Mouse (Mus musculus) CH12.LX (cell line): Measurements from ENCODE around the gene Anks1b. TPM values are rescaled to one million over a fixed set of nuclear protein-coding genes. Genes with fewer than 3 reads are reported as not detected.
A peak's percentile ranks its signal among the peaks of the same experiment; 100 is the strongest.

Source experiments
- DNase-seq: peaks from one replicate; pipeline ENCODE4 v3.0.0-alpha.2; 2013; ENCODE audit errors: extremely low read depth
- H3K27ac ChIP-seq: 2 replicates; pipeline ENCODE4 v1.5.1; 2012; ENCODE audit warnings: low read depth, mild to moderate bottlenecking, control low read depth, moderate library complexity; ENCODE audit not compliant: insufficient read depth
- H3K27me3 ChIP-seq: replicated peaks from 2 replicates; pipeline ENCODE3; 2012; ENCODE audit warnings: inconsistent platforms
- H3K36me3 ChIP-seq, 2 experiments: replicated peaks in 1 of 2; 2 replicates each; pipeline versions ENCODE3 to v1.6.1; 2012; ENCODE audit warnings: inconsistent platforms in 1 of 2, low read length in 1 of 2, mild to moderate bottlenecking in 1 of 2, mixed read lengths in 1 of 2, moderate library complexity in 1 of 2; ENCODE audit not compliant: control insufficient read depth in 1 of 2, insufficient read depth in 1 of 2
- H3K4me1 ChIP-seq, 2 experiments: 2 replicates each; pipeline ENCODE4 v1.6.1; 2012; ENCODE audit warnings: inconsistent platforms in 1 of 2, moderate library complexity in 1 of 2; ENCODE audit not compliant: insufficient read depth in 2 of 2, control insufficient read depth in 1 of 2
- H3K4me2 ChIP-seq: 2 replicates; pipeline ENCODE4 v1.6.1; 2012; ENCODE audit warnings: low read depth, mild to moderate bottlenecking, control low read depth; ENCODE audit not compliant: poor library complexity, insufficient read depth, severe bottlenecking
- H3K4me3 ChIP-seq, 3 experiments: fragments of 150-350 bp in 1 of 3; sonication (generic) in 1 of 3; replicated peaks in 1 of 3; 2 replicates each; pipeline versions ENCODE3 to v1.5.1; 2011 to 2012; ENCODE audit warnings: low read depth in 2 of 3, low read length in 2 of 3, mild to moderate bottlenecking in 2 of 3, moderate library complexity in 2 of 3, control low read depth in 1 of 3, improper control_type of control experiment in 1 of 3, inconsistent platforms in 1 of 3, mixed read lengths in 1 of 3; ENCODE audit not compliant: poor library complexity in 1 of 3
- H3K79me2 ChIP-seq: replicated peaks from 2 replicates; pipeline ENCODE4 v1.6.1; 2012; ENCODE audit warnings: mild to moderate bottlenecking, moderate library complexity; ENCODE audit not compliant: control insufficient read depth, poor library complexity, insufficient read depth, severe bottlenecking; ENCODE audit errors: extremely low read depth
- H3K9ac ChIP-seq: 2 replicates; pipeline ENCODE4 v1.6.1; 2012; ENCODE audit warnings: low read depth, mild to moderate bottlenecking, control low read depth, moderate library complexity; ENCODE audit not compliant: insufficient read depth
- H3K9me3 ChIP-seq: replicated peaks from 2 replicates; pipeline ENCODE3; 2012; ENCODE audit warnings: low read length, inconsistent platforms, mixed read lengths
- CHD1 ChIP-seq: IDR thresholded peaks from 2 replicates; pipeline ENCODE4 v1.6.1; 2012; ENCODE audit warnings: low read depth, low read length, improper control_type of control experiment, inconsistent platforms
- CHD2 ChIP-seq: IDR thresholded peaks from 2 replicates; pipeline ENCODE4 v1.6.1; 2011; ENCODE audit warnings: low read length, improper control_type of control experiment
- E2F4 ChIP-seq: IDR thresholded peaks from 2 replicates; pipeline ENCODE4 v1.6.1; 2011; ENCODE audit warnings: low read depth, low read length, improper control_type of control experiment; ENCODE audit not compliant: insufficient replicate concordance
- ELF1 ChIP-seq: IDR thresholded peaks from 2 replicates; pipeline ENCODE4 v1.6.1; 2014; ENCODE audit warnings: low read depth, mild to moderate bottlenecking, inconsistent platforms, low read length, improper control_type of control experiment
- EP300 ChIP-seq: IDR thresholded peaks from 2 replicates; pipeline ENCODE4 v1.6.1; 2011; ENCODE audit warnings: low read length, improper control_type of control experiment
- IRF4 ChIP-seq: IDR thresholded peaks from 2 replicates; pipeline ENCODE4 v1.6.1; 2014; ENCODE audit warnings: low read depth, mild to moderate bottlenecking, inconsistent platforms, low read length, improper control_type of control experiment
- MAFK ChIP-seq: IDR thresholded peaks from 2 replicates; pipeline ENCODE4 v1.6.1; 2011; ENCODE audit warnings: low read length, improper control_type of control experiment; ENCODE audit not compliant: insufficient replicate concordance
- MXI1 ChIP-seq: IDR thresholded peaks from 2 replicates; pipeline ENCODE4 v1.6.1; 2011; ENCODE audit warnings: mild to moderate bottlenecking, low read depth, low read length, improper control_type of control experiment
- MYC ChIP-seq: IDR thresholded peaks from 2 replicates; pipeline ENCODE4 v1.6.1; 2011; ENCODE audit warnings: low read depth, mild to moderate bottlenecking, improper control_type of control experiment, low read length
- NELFE ChIP-seq: IDR thresholded peaks from 2 replicates; pipeline ENCODE4 v1.6.1; 2011; ENCODE audit warnings: low read depth, low read length, improper control_type of control experiment
- NRF1 ChIP-seq: IDR thresholded peaks from 2 replicates; pipeline ENCODE4 v1.6.1; 2014; ENCODE audit warnings: low read depth, mild to moderate bottlenecking, inconsistent platforms, low read length, improper control_type of control experiment, moderate library complexity
- RAD21 ChIP-seq: IDR thresholded peaks from 2 replicates; pipeline ENCODE4 v1.6.1; 2011; ENCODE audit warnings: low read depth, mild to moderate bottlenecking, low read length, improper control_type of control experiment, moderate library complexity
- TBP ChIP-seq: conservative IDR thresholded peaks from 2 replicates; pipeline ENCODE4 v1.6.1; 2011; ENCODE audit warnings: low read depth, low read length, improper control_type of control experiment
- UBTF ChIP-seq: IDR thresholded peaks from 2 replicates; pipeline ENCODE4 v1.6.1; 2012; ENCODE audit warnings: low read depth, mild to moderate bottlenecking, inconsistent platforms, low read length, improper control_type of control experiment, moderate library complexity
- USF1 ChIP-seq: IDR thresholded peaks from 2 replicates; pipeline ENCODE4 v1.6.1; 2014; ENCODE audit warnings: low read depth, mild to moderate bottlenecking, inconsistent platforms, low read length, improper control_type of control experiment
- USF2 ChIP-seq: conservative IDR thresholded peaks from 2 replicates; pipeline ENCODE4 v1.6.1; 2011; ENCODE audit warnings: low read depth, low read length, improper control_type of control experiment
- ZKSCAN1 ChIP-seq: IDR thresholded peaks from 2 replicates; pipeline ENCODE4 v1.6.1; 2012; ENCODE audit warnings: low read depth, inconsistent platforms, low read length, improper control_type of control experiment, borderline replicate concordance
- ZMIZ1 ChIP-seq: IDR thresholded peaks from 2 replicates; pipeline ENCODE4 v1.6.1; 2012; ENCODE audit warnings: low read depth, mild to moderate bottlenecking, inconsistent platforms, low read length, improper control_type of control experiment
- dilution Hi-C: fragments of 300-500 bp; cut with MboI; formaldehyde crosslinking; loops from 2 replicates; pipeline ENCODE4 v1.14.3; 2020; ENCODE audit warnings: low sequenced_read_pairs; ENCODE audit not compliant: extremely low pct_unique_long_range_greater_than_20kb, extremely low pct_ligation_motif_present
- in situ Hi-C: fragments of 300-500 bp; cut with MboI; formaldehyde crosslinking; loops from 3 replicates; pipeline ENCODE4 v1.14.3; 2019; ENCODE audit warnings: low sequenced_read_pairs, low pct_ligation_motif_present, low pct_unique_long_range_greater_than_20kb, mixed read lengths
- polyA plus RNA-seq: library from polyadenylated mRNA; unstranded; fragments of >175 nt; gene quantifications from 2 replicates; pipeline ENCODE4 v1.2.1, GENCODE M21; 2012; ENCODE audit warnings: low read depth; ENCODE audit not compliant: insufficient read length
- total RNA-seq, 2 experiments: library from RNA; depleted of rRNA; stranded (reverse); fragments of 300-350 nt in 1 of 2; fragments of >200 nt in 1 of 2; gene quantifications; 2 replicates each; pipeline ENCODE4 v1.2.3; 2012 to 2014

Gene Anks1b
- total and polyA plus RNA-seq, 3 experiments: 0.17 TPM; not detected in 2

DNA sequence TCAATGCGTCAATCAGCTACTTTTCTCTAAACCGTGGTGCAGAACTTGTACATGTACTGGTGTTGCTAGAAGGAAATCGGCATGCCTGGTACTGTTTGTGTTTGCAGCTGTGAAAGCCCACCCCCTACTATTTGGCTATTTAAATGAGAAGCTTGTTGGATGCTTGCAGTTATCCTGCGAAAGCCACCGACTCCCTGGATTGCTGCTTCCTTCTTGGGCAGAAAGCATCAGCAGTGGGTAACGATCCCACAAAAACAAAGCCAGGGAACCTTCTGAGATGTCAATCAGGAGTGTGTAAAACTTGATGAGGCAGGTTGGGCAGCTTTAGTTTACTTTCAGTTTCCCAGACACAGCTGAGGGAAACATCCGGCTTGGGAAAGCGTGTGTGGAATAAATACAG lies 727 bp downstream of the Anks1b start:
- Histone ChIP-seq H3K9me3 (peaks cover 2% of the 10 kb centered on the region), H3K4me3 (no peak overlapping the region), H3K9ac (no peak overlapping the region), H3K27ac (no peak overlapping the region), H3K79me2 (no peaks in the 10 kb centered on the region), H3K4me1 (0 out of 4 replicates have a peak, but pooled peaks cover 0 to under 1% of the 10 kb centered on the region in 2 experiments), H3K36me3 (no peaks in the 10 kb centered on the region), H3K4me2 (no peak overlapping the region), H3K27me3 (no peaks in the 10 kb centered on the region)
- no peak for DNase-seq
- dilution Hi-C loops (no loop called here), in situ Hi-C loops (no loop called here)
- no peak for TF ChIP-seq E2F4
- TF ChIP-seq CHD1: no peak
- no peak for TF ChIP-seq NELFE
- no peak for TF ChIP-seq MXI1
- no peak for TF ChIP-seq USF2
- no peak for TF ChIP-seq USF1
- no peak for TF ChIP-seq NRF1
- no peak for TF ChIP-seq MAFK
- no peak for TF ChIP-seq CHD2
- no peak for TF ChIP-seq UBTF
- no peak for TF ChIP-seq TBP
- TF ChIP-seq ZKSCAN1: no peak
- TF ChIP-seq EP300: no peak
- no peak for TF ChIP-seq IRF4
- TF ChIP-seq RAD21: no peak
- TF ChIP-seq ELF1: no peak

DNA sequence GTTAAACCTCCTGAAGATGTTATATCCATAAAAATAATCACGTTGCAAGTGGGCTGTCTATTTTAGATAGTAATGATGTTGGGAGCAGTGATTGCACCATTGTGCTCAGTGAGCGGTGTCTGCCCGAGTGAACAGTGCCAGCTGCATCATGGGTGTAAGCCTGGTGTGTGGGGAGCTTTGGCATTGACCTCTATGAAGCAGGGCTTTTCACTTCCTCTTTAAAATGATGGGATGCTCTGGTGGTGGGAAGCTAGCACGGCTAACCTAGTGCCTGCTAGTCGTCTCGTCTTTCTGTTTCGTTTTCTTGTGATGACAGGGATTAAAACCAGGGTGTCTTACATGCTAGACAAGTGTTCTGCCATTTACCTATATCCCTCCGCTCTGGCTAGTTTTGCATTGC lies 10.3 kb downstream of the Anks1b start:
- dilution Hi-C loops: no loop called here
- TF ChIP-seq NRF1 (no peak), MYC (no peak), ZMIZ1 (no peak), IRF4 (peak; percentile 58; the same call in 1 of the 2 replicates), EP300 (0 out of 2 replicates have a peak, but pooled peaks have one; percentile 27)

More for the DNA sequence above, 10.3 kb downstream of the Anks1b start:
- H3K9me3 ChIP-seq: no peaks in the 10 kb centered on the region
- H3K4me1 ChIP-seq: peaks cover 0 to 5% of the 10 kb centered on the region in 2 experiments; a peak in 2 of 4 replicates
- peak overlapping the region; percentile 13 to 32 (median 22) for H3K4me3 ChIP-seq
- H3K36me3 ChIP-seq: no peaks in the 10 kb centered on the region
- no peaks in the 10 kb centered on the region for H3K79me2 ChIP-seq
- no peak overlapping the region for H3K27ac ChIP-seq
- H3K27me3 ChIP-seq: no peaks in the 10 kb centered on the region
- in situ Hi-C loops: no loop called here
- peak overlapping the region; percentile 1; the same call in 1 of the 2 replicates for H3K9ac ChIP-seq
- H3K4me2 ChIP-seq: peak overlapping the region; percentile 41
- peak; percentile 55 for DNase-seq
